Mouse (Mus musculus) forebrain, embryonic 13.5 days (tissue): ENCODE measurements at regions not wholly inside any gene's neighbourhood (a gene's known extent, or its start where the extent isn't known, plus 50 kb on each side); places are given as distances from the start of the nearest gene placed in this dataset.

Experiments used
- ATAC-seq: fragments of 200-750 bp; cut with Nextera tagmentation; 2 replicates; pipeline ENCODE4 v1.8.0; 2017
- H3K27ac ChIP-seq: fragments of 300-500 bp; sonication (generic); 2 replicates; pipeline ENCODE4 v1.5.1; 2015; ENCODE audit warnings: inconsistent platforms, mild to moderate bottlenecking, moderate library complexity
- H3K27me3 ChIP-seq: fragments of 300-500 bp; sonication (generic); 2 replicates; pipeline ENCODE4 v1.6.1; 2015; ENCODE audit warnings: mild to moderate bottlenecking, inconsistent platforms
- H3K36me3 ChIP-seq: fragments of 300-500 bp; sonication (generic); 2 replicates; pipeline ENCODE4 v1.6.1; 2015; ENCODE audit warnings: mild to moderate bottlenecking, inconsistent platforms; ENCODE audit not compliant: poor library complexity, severe bottlenecking
- H3K4me1 ChIP-seq: fragments of 300-500 bp; sonication (generic); 2 replicates; pipeline ENCODE4 v1.6.1; 2015; ENCODE audit warnings: inconsistent platforms
- H3K4me2 ChIP-seq: fragments of 300-500 bp; sonication (generic); 2 replicates; pipeline ENCODE4 v1.6.1; 2015; ENCODE audit warnings: inconsistent platforms, mild to moderate bottlenecking, moderate library complexity
- H3K4me3 ChIP-seq: fragments of 300-500 bp; sonication (generic); 2 replicates; pipeline ENCODE4 v1.5.1; 2015; ENCODE audit warnings: mild to moderate bottlenecking, inconsistent platforms
- H3K9ac ChIP-seq: fragments of 300-500 bp; sonication (generic); 2 replicates; pipeline ENCODE4 v1.6.1; 2015; ENCODE audit warnings: mild to moderate bottlenecking, inconsistent platforms
- H3K9me3 ChIP-seq: fragments of 300-500 bp; sonication (generic); replicated peaks from 2 replicates; pipeline ENCODE4 v1.6.1; 2016; ENCODE audit warnings: inconsistent platforms
- WGBS: fragments of 180-500 bp; shearing (Covaris S2); methylation state at CpG from one replicate; pipeline ENCODE4 v1.1.7; 2015; 5-methylcytosine and 5-hydroxymethylcytosine counted together

DNA sequence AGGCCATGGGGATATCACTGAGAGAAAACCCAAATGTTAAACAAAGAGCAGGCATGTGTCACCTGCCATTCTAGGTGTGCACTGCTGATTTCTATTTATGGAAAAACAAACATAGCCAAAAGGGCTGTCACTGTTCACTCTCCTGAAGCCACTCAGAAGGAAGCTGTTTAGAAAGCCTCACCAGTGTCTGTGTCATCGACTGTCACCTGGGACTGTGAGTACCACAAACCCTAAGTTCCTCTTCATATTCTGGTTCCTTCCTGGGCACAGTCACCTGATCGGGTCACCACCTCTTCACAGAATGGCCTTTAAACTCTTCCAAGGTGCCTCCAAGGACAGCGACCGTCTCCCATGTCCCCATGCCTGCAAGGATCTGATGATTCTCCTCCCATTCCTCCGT lies 183.5 kb downstream of the Sptssa start:
- no peak overlapping the region for H3K4me3 ChIP-seq
- no peak for ATAC-seq
- no peak overlapping the region for H3K27ac ChIP-seq
- H3K27me3 ChIP-seq: no peaks in the 10 kb centered on the region
- no peak overlapping the region for H3K4me2 ChIP-seq
- H3K9ac ChIP-seq: no peak overlapping the region
- WGBS: 93% methylated on average over 5 of the region's 5 CpGs
- no peaks in the 10 kb centered on the region for H3K4me1 ChIP-seq
- no peaks in the 10 kb centered on the region for H3K36me3 ChIP-seq
- H3K9me3 ChIP-seq: no peaks in the 10 kb centered on the region

DNA sequence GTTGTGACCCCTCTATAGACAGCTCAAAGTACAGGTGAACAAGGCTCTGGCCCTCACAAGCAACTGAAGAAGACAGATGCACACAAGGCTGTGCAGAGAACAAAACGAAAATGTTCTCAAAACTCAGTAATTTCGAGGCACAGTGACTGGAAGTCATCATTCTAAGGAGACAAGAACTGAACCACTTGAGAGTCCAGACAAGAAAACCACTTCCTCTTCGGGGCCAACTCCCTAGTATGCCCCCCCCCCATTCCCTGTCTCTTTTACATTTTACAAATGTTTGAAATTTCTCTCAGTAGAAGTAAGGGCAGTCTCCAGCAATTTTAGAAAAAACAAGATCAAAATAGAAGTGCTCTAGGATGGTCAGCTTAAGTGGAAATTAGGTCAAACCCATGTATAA lies 184.0 kb downstream of the Sptssa start:
- no peaks in the 10 kb centered on the region for H3K9me3 ChIP-seq
- no peak overlapping the region for H3K9ac ChIP-seq
- H3K27ac ChIP-seq: no peak overlapping the region
- H3K4me3 ChIP-seq: no peak overlapping the region
- H3K27me3 ChIP-seq: no peaks in the 10 kb centered on the region
- H3K4me1 ChIP-seq: no peaks in the 10 kb centered on the region
- 91% methylated on average over 3 of the region's 3 CpGs for WGBS
- H3K36me3 ChIP-seq: no peaks in the 10 kb centered on the region
- ATAC-seq: no peak
- no peak overlapping the region for H3K4me2 ChIP-seq

DNA sequence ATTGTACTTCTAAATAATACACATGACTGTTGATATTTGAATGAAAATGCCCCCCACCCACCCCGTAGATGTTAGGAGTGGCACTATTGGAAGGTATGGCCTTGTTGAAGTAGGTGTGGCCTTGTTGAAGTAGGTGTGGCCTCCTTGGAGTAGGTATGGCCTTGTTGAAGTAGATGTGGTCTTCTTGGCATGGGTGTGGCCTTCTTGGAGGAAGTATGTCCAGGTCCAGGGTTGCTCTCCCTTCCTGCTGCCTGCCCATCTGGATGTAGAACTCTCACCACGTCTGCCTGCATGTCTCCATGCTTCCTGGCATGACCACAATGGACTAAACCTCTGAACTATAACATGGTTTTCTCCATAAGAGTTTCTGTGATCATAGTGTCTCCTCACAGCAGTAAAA lies 188.7 kb downstream of the Sptssa start:
- no peaks in the 10 kb centered on the region for H3K4me1 ChIP-seq
- H3K9ac ChIP-seq: no peak overlapping the region
- no peak for ATAC-seq
- H3K9me3 ChIP-seq: no peaks in the 10 kb centered on the region
- 85% methylated on average over 2 of the region's 2 CpGs for WGBS
- no peak overlapping the region for H3K4me2 ChIP-seq
- H3K27ac ChIP-seq: no peak overlapping the region
- H3K36me3 ChIP-seq: no peaks in the 10 kb centered on the region
- H3K27me3 ChIP-seq: no peaks in the 10 kb centered on the region
- no peak overlapping the region for H3K4me3 ChIP-seq

DNA sequence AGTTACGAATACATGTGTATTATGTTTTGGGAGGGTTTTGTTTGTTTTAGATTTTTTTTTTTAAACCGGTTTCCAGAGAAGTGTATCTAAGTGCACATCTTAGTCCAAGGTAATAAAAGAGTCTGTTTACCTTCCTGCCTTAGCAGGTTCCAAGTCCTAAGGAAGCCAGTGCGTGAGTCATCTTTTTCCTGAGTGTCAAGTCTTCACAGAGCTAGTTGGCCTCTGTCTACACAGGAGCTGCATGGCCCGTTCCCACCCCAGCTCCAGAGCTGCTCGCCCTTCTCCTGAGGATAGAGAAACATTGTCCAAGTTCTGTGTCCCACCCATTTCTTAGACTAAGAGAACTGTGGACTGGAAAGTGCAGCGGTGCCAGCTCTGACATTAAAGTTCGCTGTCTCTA lies 192.6 kb downstream of the Sptssa start:
- H3K9me3 ChIP-seq: no peaks in the 10 kb centered on the region
- H3K9ac ChIP-seq: no peak overlapping the region
- 92% methylated on average over 7 of the region's 7 CpGs for WGBS
- no peaks in the 10 kb centered on the region for H3K27me3 ChIP-seq
- no peak for ATAC-seq
- no peaks in the 10 kb centered on the region for H3K4me1 ChIP-seq
- H3K36me3 ChIP-seq: no peaks in the 10 kb centered on the region
- H3K27ac ChIP-seq: no peak overlapping the region
- H3K4me2 ChIP-seq: no peak overlapping the region
- H3K4me3 ChIP-seq: no peak overlapping the region

DNA sequence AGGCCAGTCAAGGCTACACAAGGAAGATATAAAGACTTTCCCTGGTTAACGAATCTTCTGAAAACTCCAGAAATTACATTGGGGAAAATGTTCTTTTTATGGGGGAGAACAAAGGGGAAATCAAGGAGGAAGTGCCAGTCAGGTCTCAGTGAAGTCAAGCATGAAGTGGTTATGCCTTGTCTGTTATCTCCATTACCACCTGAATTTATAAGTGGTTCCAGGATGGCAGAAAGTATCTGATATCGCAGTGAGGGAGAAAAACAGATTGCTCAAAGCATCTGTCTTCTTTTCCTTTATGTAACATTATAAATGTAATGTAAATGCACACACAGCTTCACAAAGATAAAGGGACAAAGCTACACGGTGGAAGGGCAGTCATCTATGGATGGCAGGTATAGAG lies 195.0 kb downstream of the Sptssa start:
- Histone ChIP-seq H3K4me2 (no peak overlapping the region), H3K36me3 (no peaks in the 10 kb centered on the region), H3K9ac (no peak overlapping the region), H3K4me3 (no peak overlapping the region), H3K9me3 (no peaks in the 10 kb centered on the region), H3K27me3 (no peaks in the 10 kb centered on the region), H3K4me1 (no peaks in the 10 kb centered on the region), H3K27ac (no peak overlapping the region)
- 83% methylated on average over 3 of the region's 3 CpGs for WGBS
- no peak for ATAC-seq

DNA sequence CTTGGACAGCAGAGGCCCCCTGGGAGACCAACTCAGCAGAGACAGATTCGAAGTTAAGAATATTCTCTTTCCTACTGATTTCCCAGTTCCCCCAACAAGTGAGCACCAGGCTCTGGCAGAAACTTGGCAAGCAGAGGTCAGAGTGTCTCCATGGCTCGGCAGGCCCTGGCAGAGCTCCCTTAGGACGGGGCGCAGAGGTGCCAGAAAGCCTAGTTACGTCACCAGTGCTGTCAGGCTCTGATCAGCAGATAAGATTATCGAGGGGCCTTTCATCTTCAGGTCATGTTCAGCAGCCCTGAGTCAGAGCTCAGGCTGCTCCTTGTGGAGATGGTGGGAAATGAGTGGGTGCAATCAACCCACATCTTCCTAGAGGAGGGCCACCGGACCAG lies 196.2 kb downstream of the Sptssa start:
- Histone ChIP-seq H3K9ac (no peak overlapping the region), H3K4me1 (no peaks in the 10 kb centered on the region), H3K36me3 (no peaks in the 10 kb centered on the region), H3K27ac (no peak overlapping the region), H3K4me2 (no peak overlapping the region), H3K9me3 (no peaks in the 10 kb centered on the region), H3K4me3 (no peak overlapping the region), H3K27me3 (no peaks in the 10 kb centered on the region)
- whole genome bisulfite sequencing: 83% methylated on average over 7 of the region's 7 CpGs
- ATAC-seq: no peak

DNA sequence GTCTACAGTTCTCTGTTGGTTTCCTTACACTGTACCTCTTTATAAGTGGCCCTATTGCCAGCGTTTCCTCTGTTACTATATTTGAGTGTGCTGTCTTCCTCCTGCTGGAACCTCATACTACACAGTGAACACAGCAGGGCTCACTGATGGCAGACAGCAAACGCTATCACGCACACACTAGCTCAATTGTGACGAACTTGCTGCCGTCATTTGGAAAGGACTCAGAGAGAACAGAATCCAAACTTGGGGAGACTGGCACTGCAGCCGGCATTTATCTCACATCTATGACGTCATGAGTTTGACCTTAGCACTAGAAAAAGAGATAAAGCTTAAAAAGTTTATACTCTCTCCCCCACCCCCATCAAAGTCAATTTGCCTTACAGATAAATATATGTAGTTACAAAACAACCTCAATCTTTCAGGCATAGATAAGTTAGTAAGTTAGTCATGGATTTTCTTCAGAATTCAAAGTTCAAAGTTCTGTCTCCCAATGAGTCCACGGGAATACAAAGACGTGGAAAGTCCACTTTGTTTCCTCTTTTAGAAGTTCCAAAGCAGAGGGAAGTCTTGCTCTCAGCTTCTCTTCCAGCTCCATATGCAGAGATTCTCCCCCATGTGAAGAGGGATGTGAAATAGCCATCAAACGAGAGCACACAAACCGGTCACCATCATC lies 196.8 kb downstream of the Sptssa start:
- H3K27ac ChIP-seq: no peak overlapping the region
- WGBS: 84% methylated on average over 11 of the region's 11 CpGs
- no peaks in the 10 kb centered on the region for H3K9me3 ChIP-seq
- ATAC-seq: no peak
- no peak overlapping the region for H3K4me2 ChIP-seq
- no peaks in the 10 kb centered on the region for H3K4me1 ChIP-seq
- H3K27me3 ChIP-seq: no peaks in the 10 kb centered on the region
- H3K4me3 ChIP-seq: no peak overlapping the region
- H3K36me3 ChIP-seq: no peaks in the 10 kb centered on the region
- H3K9ac ChIP-seq: no peak overlapping the region

DNA sequence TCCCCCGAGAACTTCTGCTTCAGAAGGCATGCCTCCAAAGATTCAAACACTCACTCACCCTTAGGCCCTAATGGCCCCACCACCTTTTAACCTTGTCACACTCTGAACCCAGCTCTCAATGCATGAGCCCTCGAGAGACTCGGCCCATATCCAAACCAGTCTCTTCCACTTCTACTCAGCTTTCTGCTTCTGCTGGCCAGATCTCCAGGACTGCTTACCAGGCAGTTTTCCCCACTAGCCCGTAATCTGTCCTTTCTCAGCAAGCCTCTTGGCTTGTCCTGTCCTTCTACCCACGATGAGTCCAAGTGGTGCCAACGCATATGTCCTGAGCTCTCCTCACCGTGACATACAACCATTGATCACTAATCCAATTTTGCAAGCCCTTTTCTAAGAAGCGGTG lies 199.6 kb downstream of the Sptssa start:
- no peak overlapping the region for H3K27ac ChIP-seq
- no peaks in the 10 kb centered on the region for H3K27me3 ChIP-seq
- no peak overlapping the region for H3K4me3 ChIP-seq
- no peak overlapping the region for H3K9ac ChIP-seq
- no peak for ATAC-seq
- H3K9me3 ChIP-seq: no peaks in the 10 kb centered on the region
- no peaks in the 10 kb centered on the region for H3K36me3 ChIP-seq
- H3K4me1 ChIP-seq: no peaks in the 10 kb centered on the region
- WGBS: 94% methylated on average over 8 of the region's 8 CpGs
- H3K4me2 ChIP-seq: no peak overlapping the region

DNA sequence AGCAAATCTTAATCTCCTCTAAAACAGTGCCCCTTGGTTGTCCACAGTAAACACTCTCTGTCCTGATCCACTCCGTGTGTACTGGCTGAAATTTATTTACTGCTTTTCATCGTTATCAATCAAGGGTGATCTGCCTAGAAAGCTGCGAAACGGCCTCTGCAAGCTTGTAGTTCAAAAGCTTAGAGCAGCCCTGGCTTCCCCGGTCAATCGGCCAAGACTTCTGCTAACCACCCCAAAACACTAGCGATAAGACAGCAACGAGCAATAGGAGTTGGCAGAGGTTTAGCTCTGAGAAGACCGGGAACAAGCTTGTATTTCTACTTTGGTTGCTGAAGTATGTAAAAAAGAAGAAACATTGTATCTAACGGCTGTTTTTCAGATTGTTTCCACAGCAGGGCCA lies 201.8 kb downstream of the Sptssa start:
- H3K9ac ChIP-seq: no peak overlapping the region
- no peaks in the 10 kb centered on the region for H3K36me3 ChIP-seq
- no peak overlapping the region for H3K4me3 ChIP-seq
- H3K4me2 ChIP-seq: no peak overlapping the region
- no peak overlapping the region for H3K27ac ChIP-seq
- no peaks in the 10 kb centered on the region for H3K27me3 ChIP-seq
- no peaks in the 10 kb centered on the region for H3K9me3 ChIP-seq
- WGBS: 92% methylated on average over 10 of the region's 10 CpGs
- ATAC-seq: no peak
- H3K4me1 ChIP-seq: no peaks in the 10 kb centered on the region

DNA sequence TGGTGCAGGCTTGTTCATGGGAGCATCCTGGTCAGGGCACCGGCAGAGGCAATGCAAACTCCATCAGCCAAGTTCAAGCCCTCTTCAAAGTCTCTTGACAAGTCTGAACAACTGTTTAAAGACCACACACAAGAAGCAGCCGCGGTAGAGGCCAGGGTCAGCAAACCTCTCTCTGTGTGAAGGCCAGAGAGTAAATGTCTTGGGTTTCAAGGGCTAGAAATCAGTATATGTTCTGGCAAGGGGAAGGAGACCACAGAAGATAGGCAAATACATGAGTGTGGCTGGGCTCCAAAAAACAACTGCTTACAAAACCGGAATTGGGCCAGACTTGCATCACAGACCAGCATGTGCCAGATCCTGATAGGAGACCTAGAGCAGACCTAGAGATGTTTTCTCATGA lies 203.0 kb downstream of the Sptssa start:
- no peak for ATAC-seq
- H3K27me3 ChIP-seq: no peaks in the 10 kb centered on the region
- H3K4me1 ChIP-seq: no peaks in the 10 kb centered on the region
- no peak overlapping the region for H3K9ac ChIP-seq
- no peak overlapping the region for H3K4me2 ChIP-seq
- no peaks in the 10 kb centered on the region for H3K36me3 ChIP-seq
- 87% methylated on average over 4 of the region's 4 CpGs for WGBS
- no peaks in the 10 kb centered on the region for H3K9me3 ChIP-seq
- no peak overlapping the region for H3K27ac ChIP-seq
- H3K4me3 ChIP-seq: no peak overlapping the region

DNA sequence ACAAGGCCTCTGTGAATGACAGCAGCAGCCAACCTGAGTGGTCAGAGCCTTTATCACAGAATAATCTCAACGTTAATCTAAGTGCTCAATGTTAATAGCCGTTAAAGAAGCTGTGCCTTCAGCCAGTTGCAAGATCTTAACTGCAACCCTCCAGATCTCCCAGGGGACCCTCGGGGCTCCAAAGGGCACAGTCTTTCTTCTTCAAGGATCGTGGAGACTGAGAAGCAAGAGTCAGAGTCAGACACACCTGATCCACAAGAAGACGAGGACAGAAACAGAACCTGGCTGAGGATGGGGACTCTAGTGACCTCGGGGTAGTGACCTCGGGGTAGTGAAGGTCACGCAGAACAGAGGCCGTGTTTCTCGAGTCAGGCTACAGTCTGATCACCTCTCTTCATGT lies 206.0 kb downstream of the Sptssa start:
- H3K36me3 ChIP-seq: no peaks in the 10 kb centered on the region
- ATAC-seq: no peak
- 86% methylated on average over 10 of the region's 10 CpGs for WGBS

DNA sequence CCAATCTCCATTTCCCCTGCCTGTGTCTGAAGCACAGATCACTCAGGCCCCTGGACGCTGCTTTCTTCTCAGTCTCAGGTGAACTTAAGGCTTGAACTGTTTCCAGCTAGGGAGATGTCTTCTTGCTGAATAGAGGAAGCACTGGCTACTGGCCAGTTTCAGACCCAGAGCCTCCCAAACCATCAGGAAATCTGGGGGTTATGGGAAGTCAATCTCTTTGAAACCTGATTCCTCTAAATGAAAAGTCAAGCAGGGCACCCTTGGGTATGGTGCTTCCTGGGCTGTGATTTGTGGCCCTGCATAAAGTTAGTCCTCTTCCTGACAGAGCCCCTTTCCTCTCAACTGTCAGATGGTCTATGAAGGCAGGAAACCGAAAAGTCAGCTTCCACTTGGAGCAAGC lies 208.2 kb downstream of the Sptssa start:
- H3K4me3 ChIP-seq: no peak overlapping the region
- no peaks in the 10 kb centered on the region for H3K36me3 ChIP-seq
- ATAC-seq: no peak
- H3K9me3 ChIP-seq: no peaks in the 10 kb centered on the region
- no peak overlapping the region for H3K4me2 ChIP-seq
- no peak overlapping the region for H3K27ac ChIP-seq
- H3K9ac ChIP-seq: no peak overlapping the region
- no peaks in the 10 kb centered on the region for H3K4me1 ChIP-seq
- no peaks in the 10 kb centered on the region for H3K27me3 ChIP-seq
- WGBS: 74% methylated on average over 2 of the region's 2 CpGs

More for the DNA sequence above, 206.0 kb downstream of the Sptssa start:
- Histone ChIP-seq H3K4me3 (no peak overlapping the region), H3K9ac (no peak overlapping the region), H3K27ac (no peak overlapping the region), H3K27me3 (no peaks in the 10 kb centered on the region), H3K9me3 (no peaks in the 10 kb centered on the region), H3K4me1 (no peaks in the 10 kb centered on the region), H3K4me2 (no peak overlapping the region)

DNA sequence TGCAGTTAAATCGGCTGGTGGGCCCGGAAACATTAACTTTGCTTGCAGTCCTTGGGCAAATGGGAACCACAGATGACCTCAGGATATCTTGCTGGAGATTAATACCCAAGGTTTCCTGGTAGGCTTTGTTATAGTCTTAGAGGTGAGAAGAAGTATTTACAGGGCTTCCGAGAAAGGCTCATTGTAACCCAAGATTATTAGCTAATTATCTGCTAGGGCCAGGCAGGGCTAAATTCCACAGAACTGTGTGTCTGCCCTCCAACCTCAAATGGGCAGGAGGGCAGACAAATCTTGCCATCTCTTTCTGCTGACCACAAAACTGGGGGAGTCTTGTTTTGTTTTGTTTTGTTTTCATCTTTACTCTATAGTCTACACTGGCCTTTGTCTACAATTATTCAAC lies 209.0 kb downstream of the Sptssa start:
- Histone ChIP-seq H3K9ac (no peak overlapping the region), H3K9me3 (no peaks in the 10 kb centered on the region), H3K4me2 (no peak overlapping the region), H3K4me3 (no peak overlapping the region), H3K4me1 (no peaks in the 10 kb centered on the region), H3K27me3 (no peaks in the 10 kb centered on the region), H3K27ac (no peak overlapping the region), H3K36me3 (no peaks in the 10 kb centered on the region)
- no peak for ATAC-seq
- 60% methylated on average over 3 of the region's 3 CpGs for WGBS
